Mouse (Mus musculus) thymus, postnatal 0 days (tissue): Measurements from ENCODE around the gene Zfp758. TPM values are rescaled to one million over a fixed set of nuclear protein-coding genes. Genes with fewer than 3 reads are reported as not detected.
"Not testable (repeated sequence)": the region's sequence is repeated elsewhere in the genome, so short reads cannot be mapped to it uniquely, and the experiment has no call there.

ENCODE experiments used
- DNase-seq: peaks from one replicate; pipeline ENCODE4 v3.0.0-alpha.2; 2015; ENCODE audit warnings: low spot score
- polyA plus RNA-seq: library from polyadenylated mRNA; unstranded; fragments of >200 nt; fragmentation: Nextera tagmentation; extraction: Ambion mirVana; gene quantifications from 2 replicates; pipeline ENCODE4 v1.2.1, GENCODE M21; 2015

Zfp758 gene
- polyA plus RNA-seq = 13.7 and 14.7 TPM in 2 replicates

- DNase-seq = peak; percentile 48
Observed at GRCm38 (mm10) chr17:22361101-22361781, at the start of gene Zfp758, which contains the start of gene Zfp944. TSS of gene Zfp758 (plus strand) at chr17:22361453. TSS of gene Zfp944 (minus strand) at chr17:22361400.

DNA sequence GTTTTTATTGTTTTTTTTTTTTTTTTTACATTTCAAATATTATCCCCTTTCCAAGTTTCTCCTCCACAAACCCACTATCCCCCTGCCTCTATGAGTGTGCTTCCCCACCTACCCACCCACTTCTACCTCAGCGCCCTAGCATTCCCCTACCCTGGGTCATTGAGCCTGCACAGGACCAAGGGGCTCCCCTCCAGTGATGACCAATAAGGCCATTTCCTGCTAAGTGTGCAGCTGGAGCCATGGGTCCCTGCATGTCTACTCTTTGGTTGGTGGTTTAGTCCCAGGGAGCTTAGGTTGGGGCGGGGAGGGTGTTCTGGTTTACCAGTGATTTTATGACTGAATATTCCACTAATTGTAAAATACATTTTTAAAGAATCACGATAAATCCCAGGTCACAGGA, 47.0 kb upstream of the Zfp758 start:
- not testable (repeated sequence) for DNase-seq

- DNase-seq = peak; percentile 93
Observed at GRCm38 (mm10) chr17:22314730-22315226, 46.5 kb upstream of the Zfp758 start, which contains the start of gene CT030661.1. TSS of gene CT030661.1 (minus strand) at chr17:22314837.

GRCm38 (mm10) chr17:22315247-22315646, 46.0 kb upstream of the Zfp758 start:
- not testable (repeated sequence) for DNase-seq

- DNase-seq = peak; percentile 63
Observed at GRCm38 (mm10) chr17:22352794-22353193, 8.5 kb upstream of the Zfp758 start.

- DNase-seq = no peak
Observed at GRCm38 (mm10) chr17:22360572-22360971, 681 bp upstream of the Zfp758 start.

DNA sequence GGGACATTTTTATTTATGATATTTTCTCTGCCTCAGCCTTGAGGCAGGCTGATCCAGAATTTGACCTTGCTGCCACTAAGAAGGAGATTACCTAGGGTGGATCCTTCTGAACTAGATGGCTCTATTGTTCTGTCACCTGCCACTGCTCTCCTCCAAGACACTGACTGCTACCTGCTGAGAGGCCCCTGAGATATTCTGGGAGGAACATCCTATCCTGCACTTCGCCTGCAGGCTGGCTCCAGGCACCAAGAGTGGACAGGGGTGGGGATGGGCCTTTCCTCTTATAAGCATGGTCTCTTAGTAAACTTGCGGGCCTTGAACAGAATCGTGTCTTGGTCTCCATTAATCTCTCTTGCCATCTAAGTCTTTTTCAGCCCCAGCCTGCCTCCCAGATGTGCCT, 2.6 kb downstream of the Zfp758 start:
- no peak for DNase-seq

DNA sequence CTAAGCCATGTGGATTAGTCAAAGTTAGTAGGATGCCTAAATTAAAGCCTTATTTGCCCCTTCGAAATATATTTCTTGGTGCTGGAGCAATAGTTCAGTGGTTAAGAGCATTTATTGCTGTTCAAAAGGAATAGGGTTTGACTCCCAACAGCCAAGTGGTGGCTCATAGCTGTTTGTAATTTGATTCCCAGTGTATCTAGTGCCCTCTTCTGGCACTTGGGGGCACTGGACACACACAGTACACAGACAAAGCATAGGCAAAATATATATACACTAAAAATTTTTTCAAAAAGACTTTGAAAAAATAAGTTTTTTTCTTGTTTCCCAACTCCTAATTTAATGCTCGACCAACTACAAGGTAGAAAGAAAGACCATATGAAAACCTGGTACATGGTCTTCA, 49.5 kb downstream of the Zfp758 start:
- DNase-seq = peak; percentile 35

- DNase-seq = peak; percentile 76
Observed at GRCm38 (mm10) chr17:22417510-22417909, 56.3 kb downstream of the Zfp758 start.

- DNase-seq = peak; percentile 72
Observed at GRCm38 (mm10) chr17:22423952-22424617, 62.8 kb downstream of the Zfp758 start, which contains the start of gene Zfp946. TSS of gene Zfp946 (plus strand) at chr17:22424222.

DNA sequence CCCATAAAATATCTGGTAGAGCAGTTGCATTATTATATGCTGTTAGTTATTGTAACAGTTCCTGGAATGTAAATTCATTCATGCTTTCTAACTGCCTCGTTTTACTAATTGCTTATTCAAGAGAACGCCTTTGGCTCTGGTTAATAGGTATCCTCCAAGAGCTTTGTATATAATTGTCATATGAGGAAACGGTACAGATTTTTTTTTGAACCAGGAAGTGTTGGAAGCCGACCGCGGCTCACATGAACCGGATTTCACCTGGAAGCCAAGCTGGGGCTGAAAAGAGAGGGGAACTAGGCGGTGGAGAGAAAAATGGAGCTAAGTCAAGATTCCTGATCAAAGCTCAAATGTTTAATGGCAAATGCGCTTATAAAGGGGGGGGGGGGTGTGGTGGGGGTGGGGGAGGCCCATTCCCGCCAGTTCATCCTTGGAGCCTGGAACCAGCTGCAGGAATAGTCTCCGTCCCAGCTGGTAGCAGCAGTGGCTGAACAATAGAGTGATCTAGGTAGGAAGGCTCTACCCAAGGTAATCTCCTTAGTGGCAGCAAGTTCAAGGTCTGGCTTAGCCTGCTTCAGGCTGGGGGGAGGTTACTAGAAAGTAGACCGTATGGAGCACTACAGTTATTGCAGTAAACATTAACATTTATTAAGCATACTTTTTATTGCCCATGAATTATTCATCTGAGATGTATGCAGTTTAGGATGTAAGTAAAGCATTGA, 63.5 kb downstream of the Zfp758 start:
- DNase-seq = peak; percentile 13

Other genes with a start within 250 kb of the Zfp758 start
- gene Zfp947, start 195.3 kb upstream of the Zfp758 start, polyA plus RNA-seq = 1.9 and 2.2 TPM in 2 replicates
- gene Zfp994, start 135.8 kb upstream of the Zfp758 start, polyA plus RNA-seq = 4.0 and 4.3 TPM in 2 replicates
- gene CT030661.1, start 46.6 kb upstream of the Zfp758 start, polyA plus RNA-seq = 12.4 and 13.6 TPM in 2 replicates
- gene Zfp944, start 53 bp upstream of the Zfp758 start, polyA plus RNA-seq = 15.6 and 17.3 TPM in 2 replicates
- gene Zfp946, start 62.8 kb downstream of the Zfp758 start, polyA plus RNA-seq = 5.1 TPM in 2 replicates
- gene Vmn2r111, start 212.0 kb downstream of the Zfp758 start, polyA plus RNA-seq = not detected in 2 replicates
- gene Vmn2r112, start 239.5 kb downstream of the Zfp758 start, polyA plus RNA-seq = not detected in 2 replicates